Mouse (Mus musculus) embryonic facial prominence, embryonic 14.5 days (tissue): ENCODE measurements around the gene Fryl. TPM values are rescaled to one million over a fixed set of nuclear protein-coding genes. Genes with fewer than 3 reads are reported as not detected.

ENCODE experiments used
- ATAC-seq: fragments of 200-750 bp; cut with Nextera tagmentation; 2 replicates; pipeline ENCODE4 v1.8.0; 2017; ENCODE audit warnings: low read depth, moderate number of reproducible peaks, moderate TSS enrichment
- DNase-seq: peaks from one replicate; pipeline ENCODE4 v3.0.0-alpha.2; 2015; ENCODE audit warnings: low spot score
- H3K27ac ChIP-seq: fragments of 300-500 bp; sonication (generic); replicated peaks from 2 replicates; pipeline ENCODE4 v1.5.1; 2014; ENCODE audit warnings: low read depth, mild to moderate bottlenecking, low read length, moderate library complexity
- H3K27me3 ChIP-seq: fragments of 300-500 bp; sonication (generic); replicated peaks from 2 replicates; pipeline ENCODE4 v1.6.1; 2014; ENCODE audit warnings: low read length; ENCODE audit not compliant: control insufficient read depth, insufficient read depth
- H3K36me3 ChIP-seq: fragments of 300-500 bp; sonication (generic); 2 replicates; pipeline ENCODE4 v1.6.1; 2014; ENCODE audit warnings: low read length, mixed read lengths; ENCODE audit not compliant: control insufficient read depth, insufficient read depth
- H3K4me1 ChIP-seq: fragments of 300-500 bp; sonication (generic); 2 replicates; pipeline ENCODE4 v1.6.1; 2014; ENCODE audit warnings: antibody characterized with exemption, low read length; ENCODE audit not compliant: control insufficient read depth, insufficient read depth
- H3K4me2 ChIP-seq: fragments of 300-500 bp; sonication (generic); 2 replicates; pipeline ENCODE4 v1.6.1; 2014; ENCODE audit warnings: low read depth, mild to moderate bottlenecking, low read length, moderate library complexity, mixed read lengths
- H3K4me3 ChIP-seq: fragments of 300-500 bp; sonication (generic); 2 replicates; pipeline ENCODE4 v1.5.1; 2014; ENCODE audit warnings: low read depth, mild to moderate bottlenecking, low read length
- H3K9ac ChIP-seq: fragments of 300-500 bp; sonication (generic); 2 replicates; pipeline ENCODE4 v1.6.1; 2014; ENCODE audit warnings: low read depth, mild to moderate bottlenecking, low read length, moderate library complexity, mixed read lengths
- H3K9me3 ChIP-seq: fragments of 300-500 bp; sonication (generic); 2 replicates; pipeline ENCODE4 v1.6.1; 2016; ENCODE audit warnings: low read length; ENCODE audit not compliant: control insufficient read depth
- WGBS: fragments of 180-500 bp; shearing (Covaris S2); extraction: QIAGEN DNeasy Blood & Tissue Kit; methylation state at CpG from one replicate; pipeline ENCODE4 v1.1.7; 2014; 5-methylcytosine and 5-hydroxymethylcytosine counted together
- polyA plus RNA-seq: library from polyadenylated mRNA; unstranded; fragments of >200 nt; fragmentation: Nextera tagmentation; extraction: Ambion mirVana; gene quantifications from 2 replicates; pipeline ENCODE4 v1.2.1, GENCODE M21; 2014

Gene Fryl
- polyA plus RNA-seq, 1 experiment from 2014 or later: 26.8 TPM

- Histone ChIP-seq H3K36me3 (peaks cover 8% of the 10 kb centered on the region; the same call in 1 of the 2 replicates), H3K9me3 (no peaks in the 10 kb centered on the region), H3K4me2 (no peak overlapping the region), H3K4me3 (no peak overlapping the region), H3K4me1 (no peaks in the 10 kb centered on the region), H3K27me3 (no peaks in the 10 kb centered on the region), H3K9ac (no peak overlapping the region), H3K27ac (no peak overlapping the region)
- DNase-seq (no peak), ATAC-seq (no peak)
- WGBS: 90% methylated on average over 11 of the region's 11 CpGs
Measured at GRCm38 (mm10) chr5:73144987-73145386, 111.4 kb downstream of the Fryl start.

GRCm38 (mm10) chr5:73141712-73142111 is 114.7 kb downstream of the Fryl start:
- Histone ChIP-seq H3K4me1 (no peaks in the 10 kb centered on the region), H3K9ac (no peak overlapping the region), H3K27me3 (no peaks in the 10 kb centered on the region), H3K4me2 (no peak overlapping the region), H3K9me3 (no peaks in the 10 kb centered on the region), H3K27ac (no peak overlapping the region), H3K4me3 (no peak overlapping the region), H3K36me3 (peaks cover under 1% of the 10 kb centered on the region; the same call in 1 of the 2 replicates)
- no peak for ATAC-seq
- 84% methylated on average over 2 of the region's 2 CpGs for WGBS
- no peak for DNase-seq

- DNase-seq (no peak), ATAC-seq (no peak)
- H3K4me2 ChIP-seq: no peak overlapping the region
- H3K27ac ChIP-seq: no peak overlapping the region
- no peaks in the 10 kb centered on the region for H3K9me3 ChIP-seq
- WGBS: 90% methylated on average over 8 of the region's 8 CpGs
- H3K4me1 ChIP-seq: no peaks in the 10 kb centered on the region
- no peak overlapping the region for H3K4me3 ChIP-seq
- no peaks in the 10 kb centered on the region for H3K36me3 ChIP-seq
- no peak overlapping the region for H3K9ac ChIP-seq
- H3K27me3 ChIP-seq: no peaks in the 10 kb centered on the region
Measured at GRCm38 (mm10) chr5:73141161-73141560, 115.3 kb downstream of the Fryl start.

GRCm38 (mm10) chr5:73137561-73137960 is 118.9 kb downstream of the Fryl start:
- H3K9me3 ChIP-seq: no peaks in the 10 kb centered on the region
- H3K27ac ChIP-seq: no peak overlapping the region
- ATAC-seq (no peak), DNase-seq (no peak)
- H3K9ac ChIP-seq: no peak overlapping the region
- no peaks in the 10 kb centered on the region for H3K27me3 ChIP-seq
- 73% methylated on average over 9 of the region's 9 CpGs for WGBS
- H3K4me2 ChIP-seq: no peak overlapping the region
- no peaks in the 10 kb centered on the region for H3K4me1 ChIP-seq
- no peak overlapping the region for H3K4me3 ChIP-seq
- no peaks in the 10 kb centered on the region for H3K36me3 ChIP-seq

- H3K9me3 ChIP-seq: no peaks in the 10 kb centered on the region
- H3K27ac ChIP-seq: no peak overlapping the region
- no peak overlapping the region for H3K9ac ChIP-seq
- 76% methylated on average over 2 of the region's 2 CpGs for WGBS
- H3K4me3 ChIP-seq: no peak overlapping the region
- H3K27me3 ChIP-seq: no peaks in the 10 kb centered on the region
- H3K36me3 ChIP-seq: no peaks in the 10 kb centered on the region
- ATAC-seq: no peak
- no peaks in the 10 kb centered on the region for H3K4me1 ChIP-seq
- no peak overlapping the region for H3K4me2 ChIP-seq
- DNase-seq: no peak
Measured at GRCm38 (mm10) chr5:73135959-73136358, 120.5 kb downstream of the Fryl start.

GRCm38 (mm10) chr5:73135131-73135530 is 121.3 kb downstream of the Fryl start:
- no peaks in the 10 kb centered on the region for H3K4me1 ChIP-seq
- no peak overlapping the region for H3K4me2 ChIP-seq
- no peaks in the 10 kb centered on the region for H3K9me3 ChIP-seq
- DNase-seq (no peak), ATAC-seq (no peak)
- H3K4me3 ChIP-seq: no peak overlapping the region
- H3K27ac ChIP-seq: no peak overlapping the region
- no peaks in the 10 kb centered on the region for H3K36me3 ChIP-seq
- no peak overlapping the region for H3K9ac ChIP-seq
- H3K27me3 ChIP-seq: no peaks in the 10 kb centered on the region
- 87% methylated on average over 11 of the region's 11 CpGs for WGBS

- peaks cover 4% of the 10 kb centered on the region; the same call in 1 of the 2 replicates for H3K36me3 ChIP-seq
- DNase-seq (peak; percentile 64), ATAC-seq (peak; percentile 70)
- no peak overlapping the region for H3K9ac ChIP-seq
- no peaks in the 10 kb centered on the region for H3K27me3 ChIP-seq
- H3K4me3 ChIP-seq: no peak overlapping the region
- H3K27ac ChIP-seq: no peak overlapping the region
- H3K4me1 ChIP-seq: no peaks in the 10 kb centered on the region
- WGBS: 46% methylated on average over 5 of the region's 5 CpGs
- no peaks in the 10 kb centered on the region for H3K9me3 ChIP-seq
- H3K4me2 ChIP-seq: no peak overlapping the region
Measured at GRCm38 (mm10) chr5:73133833-73134185, 122.6 kb downstream of the Fryl start.

- 91% methylated on average over 29 of the region's 29 CpGs for WGBS
- no peak overlapping the region for H3K4me3 ChIP-seq
- no peak overlapping the region for H3K9ac ChIP-seq
- H3K27ac ChIP-seq: no peak overlapping the region
- DNase-seq (no peak), ATAC-seq (peak; percentile 15; the same call in 1 of the 2 replicates)
- H3K4me1 ChIP-seq: no peaks in the 10 kb centered on the region
- H3K36me3 ChIP-seq: peaks cover 4% of the 10 kb centered on the region; the same call in 1 of the 2 replicates
- H3K4me2 ChIP-seq: no peak overlapping the region
- no peaks in the 10 kb centered on the region for H3K27me3 ChIP-seq
- H3K9me3 ChIP-seq: no peaks in the 10 kb centered on the region
Measured at GRCm38 (mm10) chr5:73132998-73133832, 123.2 kb downstream of the Fryl start.

- H3K9me3 ChIP-seq: no peaks in the 10 kb centered on the region
- no peaks in the 10 kb centered on the region for H3K27me3 ChIP-seq
- ATAC-seq (no peak), DNase-seq (no peak)
- H3K27ac ChIP-seq: no peak overlapping the region
- H3K4me2 ChIP-seq: no peak overlapping the region
- WGBS: 93% methylated on average over 6 of the region's 6 CpGs
- H3K9ac ChIP-seq: no peak overlapping the region
- H3K4me3 ChIP-seq: no peak overlapping the region
- peaks cover 4% of the 10 kb centered on the region; the same call in 1 of the 2 replicates for H3K36me3 ChIP-seq
- no peaks in the 10 kb centered on the region for H3K4me1 ChIP-seq
Measured at GRCm38 (mm10) chr5:73130984-73131383, 125.4 kb downstream of the Fryl start.
